Mouse (Mus musculus) limb, embryonic 14.5 days (tissue): ENCODE results near the gene Ifit1. TPM values are rescaled to one million over a fixed set of nuclear protein-coding genes. Genes with fewer than 3 reads are reported as not detected.
"Not testable (repeated sequence)": the region's sequence is repeated elsewhere in the genome, so short reads cannot be mapped to it uniquely, and the experiment has no call there.

Source experiments
- ATAC-seq: fragments of 200-750 bp; cut with Nextera tagmentation; 2 replicates; pipeline ENCODE4 v1.8.0; 2017; ENCODE audit warnings: low read depth, moderate number of reproducible peaks, moderate TSS enrichment; ENCODE audit not compliant: low FRiP score
- DNase-seq: peaks from one replicate; pipeline ENCODE4 v3.0.0-alpha.2; 2015; ENCODE audit warnings: low spot score
- H3K27ac ChIP-seq: fragments of 300-500 bp; sonication (generic); replicated peaks from 2 replicates; pipeline ENCODE4 v1.5.1; 2014; ENCODE audit warnings: low read depth, mild to moderate bottlenecking, low read length, moderate library complexity, mixed read lengths
- H3K27me3 ChIP-seq: fragments of 300-500 bp; sonication (generic); 2 replicates; pipeline ENCODE4 v1.6.1; 2014; ENCODE audit warnings: low read length, mixed read lengths; ENCODE audit not compliant: control insufficient read depth, insufficient read depth
- H3K36me3 ChIP-seq: fragments of 300-500 bp; sonication (generic); 2 replicates; pipeline ENCODE4 v1.6.1; 2014; ENCODE audit warnings: mild to moderate bottlenecking, low read length, moderate library complexity, mixed read lengths; ENCODE audit not compliant: control insufficient read depth, insufficient read depth
- H3K4me1 ChIP-seq: fragments of 300-500 bp; sonication (generic); 2 replicates; pipeline ENCODE4 v1.6.1; 2014; ENCODE audit warnings: antibody characterized with exemption, low read length, mixed read lengths; ENCODE audit not compliant: control insufficient read depth, insufficient read depth
- H3K4me2 ChIP-seq: fragments of 300-500 bp; sonication (generic); replicated peaks from 2 replicates; pipeline ENCODE4 v1.6.1; 2014; ENCODE audit warnings: low read depth, mild to moderate bottlenecking, low read length, moderate library complexity; ENCODE audit not compliant: severe bottlenecking
- H3K4me3 ChIP-seq: fragments of 300-500 bp; sonication (generic); replicated peaks from 2 replicates; pipeline ENCODE4 v1.5.1; 2014; ENCODE audit warnings: low read length
- H3K9ac ChIP-seq: fragments of 300-500 bp; sonication (generic); 2 replicates; pipeline ENCODE4 v1.6.1; 2014; ENCODE audit warnings: mild to moderate bottlenecking, low read depth, low read length, moderate library complexity; ENCODE audit not compliant: severe bottlenecking
- H3K9me3 ChIP-seq: fragments of 300-500 bp; sonication (generic); 2 replicates; pipeline ENCODE4 v1.6.1; 2016; ENCODE audit warnings: low read length; ENCODE audit not compliant: control insufficient read depth
- POLR2A ChIP-seq: fragments of 200-500 bp; IDR thresholded peaks from 2 replicates; pipeline ENCODE4 v1.8.0; 2012; ENCODE audit warnings: inconsistent platforms, mild to moderate bottlenecking, moderate library complexity, borderline replicate concordance; ENCODE audit not compliant: insufficient read depth, insufficient read length; ENCODE audit errors: extremely low read depth
- WGBS: fragments of 180-500 bp; shearing (Covaris S2); extraction: QIAGEN DNeasy Blood & Tissue Kit; methylation state at CpG from one replicate; pipeline ENCODE4 v1.1.7; 2014; 5-methylcytosine and 5-hydroxymethylcytosine counted together
- polyA plus RNA-seq, 2 experiments: library from polyadenylated mRNA; depleted of rRNA in 1 of 2; stranded (reverse) in 1 of 2; unstranded in 1 of 2; fragments of >200 nt; fragmentation: Nextera tagmentation in 1 of 2; extraction: Ambion mirVana in 1 of 2; gene quantifications; 2 replicates each; pipeline versions ENCODE4 v1.2.1 to v1.2.3; 2012 to 2014

Ifit1 gene
- polyA plus RNA-seq, 2 experiments: 0.49 to 0.98 TPM

- DNase-seq (peak; percentile 49), ATAC-seq (peak; percentile 50; the same call in 1 of the 2 replicates)
These were observed 3.6 kb upstream of the Ifit1 start for GRCm38 (mm10) chr19:34636933-34637557.

GRCm38 (mm10) chr19:34642616-34643015, 1.9 kb downstream of the Ifit1 start:
- ATAC-seq: no peak
- no peak for TF ChIP-seq POLR2A
- WGBS: 69% methylated on average over 5 of the region's 5 CpGs
- Histone ChIP-seq H3K27me3 (no peaks in the 10 kb centered on the region), H3K9me3 (no peaks in the 10 kb centered on the region), H3K4me3 (no peak overlapping the region), H3K9ac (no peak overlapping the region), H3K27ac (no peak overlapping the region), H3K4me2 (no peak overlapping the region), H3K4me1 (no peaks in the 10 kb centered on the region), H3K36me3 (no peaks in the 10 kb centered on the region)
- DNase-seq: no peak

More at GRCm38 (mm10) chr19:34636933-34637557, 3.6 kb upstream of the Ifit1 start:
- Histone ChIP-seq H3K4me2 (no peak overlapping the region), H3K4me3 (no peak overlapping the region), H3K36me3 (no peaks in the 10 kb centered on the region), H3K4me1 (no peaks in the 10 kb centered on the region), H3K9ac (no peak overlapping the region), H3K27me3 (no peaks in the 10 kb centered on the region), H3K27ac (no peak overlapping the region), H3K9me3 (no peaks in the 10 kb centered on the region)
- TF ChIP-seq POLR2A: no peak
- 15% methylated on average over 3 of the region's 3 CpGs for WGBS

GRCm38 (mm10) chr19:34647630-34648029, 7.0 kb downstream of the Ifit1 start:
- H3K36me3 ChIP-seq, H3K9me3 ChIP-seq, ATAC-seq, H3K4me1 ChIP-seq, H3K9ac ChIP-seq, H3K27me3 ChIP-seq, H3K27ac ChIP-seq, H3K4me3 ChIP-seq, DNase-seq, H3K4me2 ChIP-seq: not testable (repeated sequence)
- WGBS: 88% methylated on average over 6 of the region's 8 CpGs

- Histone ChIP-seq H3K9ac (no peak overlapping the region), H3K9me3 (no peaks in the 10 kb centered on the region), H3K4me3 (no peak overlapping the region), H3K27ac (no peak overlapping the region), H3K4me1 (no peaks in the 10 kb centered on the region), H3K4me2 (no peak overlapping the region), H3K36me3 (no peaks in the 10 kb centered on the region), H3K27me3 (no peaks in the 10 kb centered on the region)
- DNase-seq: no peak
- 83% methylated on average over 3 of the region's 3 CpGs for WGBS
- ATAC-seq: no peak
- no peak for TF ChIP-seq POLR2A
These were observed 9.6 kb downstream of the Ifit1 start for GRCm38 (mm10) chr19:34650276-34650675.

GRCm38 (mm10) chr19:34650997-34651396, 10.3 kb downstream of the Ifit1 start:
- Histone ChIP-seq H3K27me3 (no peaks in the 10 kb centered on the region), H3K4me3 (no peak overlapping the region), H3K4me2 (no peak overlapping the region), H3K27ac (no peak overlapping the region), H3K4me1 (no peaks in the 10 kb centered on the region), H3K36me3 (no peaks in the 10 kb centered on the region), H3K9ac (no peak overlapping the region), H3K9me3 (no peaks in the 10 kb centered on the region)
- TF ChIP-seq POLR2A: no peak
- 82% methylated on average over 6 of the region's 6 CpGs for WGBS
- DNase-seq (no peak), ATAC-seq (no peak)

GRCm38 (mm10) chr19:34655227-34655805, 14.6 kb downstream of the Ifit1 start:
- H3K4me1 ChIP-seq: no peaks in the 10 kb centered on the region
- H3K4me2 ChIP-seq: no peak overlapping the region
- TF ChIP-seq POLR2A: no peak
- no peak overlapping the region for H3K9ac ChIP-seq
- H3K27ac ChIP-seq: no peak overlapping the region
- ATAC-seq (no peak), DNase-seq (no peak)
- no peaks in the 10 kb centered on the region for H3K27me3 ChIP-seq
- 77% methylated on average over 10 of the region's 10 CpGs for WGBS
- no peak overlapping the region for H3K4me3 ChIP-seq
- H3K9me3 ChIP-seq: no peaks in the 10 kb centered on the region
- no peaks in the 10 kb centered on the region for H3K36me3 ChIP-seq
